Mouse (Mus musculus): Measurements from ENCODE around the gene Gm21454. TPM values are rescaled to one million over a fixed set of nuclear protein-coding genes. Genes with fewer than 3 reads are reported as not detected.
"Not testable (repeated sequence)": the region's sequence is repeated elsewhere in the genome, so short reads cannot be mapped to it uniquely, and the experiment has no call there.

The Gm21454 gene
- total RNA-seq (2014; rRNA removed) (not detected in 2 replicates), polyA plus RNA-seq (2015; fragmentation: Nextera tagmentation; extraction: Ambion mirVana) (not detected in 2 replicates)

DNA sequence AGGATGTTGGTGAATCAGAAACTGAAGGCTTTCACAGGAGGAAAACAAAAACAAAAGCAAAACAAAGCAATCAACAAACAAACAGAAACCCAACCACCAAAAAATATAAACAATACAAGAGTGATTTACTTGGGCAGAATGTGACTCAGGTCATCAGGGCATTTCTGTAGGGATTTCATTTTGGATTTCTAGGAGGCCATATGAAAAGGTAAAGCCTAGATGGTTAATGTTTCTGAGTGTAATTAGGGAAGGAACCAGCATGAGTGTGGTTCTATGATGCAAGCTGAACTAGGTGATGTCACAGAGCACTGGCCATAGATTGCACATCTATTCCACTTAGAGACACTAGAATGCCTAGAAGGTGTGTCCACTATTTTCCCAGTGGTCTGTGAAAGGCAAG, at the start of gene Gm21454, which contains the start of gene Gm21440:
TSS of gene Gm21454 (plus strand) at position 352 of the 400 bp plus-strand sequence.
TSS of gene Gm21440 (plus strand) at position 301 of the 400 bp plus-strand sequence.
- H3K36me3 ChIP-seq (ENCODE audit: insufficient read depth, low read length); ATAC-seq; H3K27me3 ChIP-seq (ENCODE audit: insufficient read depth, low read length); H3K9ac ChIP-seq (replicated peaks; ENCODE audit: low read length); H3K4me3 ChIP-seq (ENCODE audit: low read length); H3K27ac ChIP-seq; H3K4me1 ChIP-seq (ENCODE audit: insufficient read depth, low read length); H3K4me2 ChIP-seq (ENCODE audit: low read depth, low read length); DNase-seq (ENCODE audit: low spot score); H3K9me3 ChIP-seq (ENCODE audit: low read length): not testable (repeated sequence)

DNA sequence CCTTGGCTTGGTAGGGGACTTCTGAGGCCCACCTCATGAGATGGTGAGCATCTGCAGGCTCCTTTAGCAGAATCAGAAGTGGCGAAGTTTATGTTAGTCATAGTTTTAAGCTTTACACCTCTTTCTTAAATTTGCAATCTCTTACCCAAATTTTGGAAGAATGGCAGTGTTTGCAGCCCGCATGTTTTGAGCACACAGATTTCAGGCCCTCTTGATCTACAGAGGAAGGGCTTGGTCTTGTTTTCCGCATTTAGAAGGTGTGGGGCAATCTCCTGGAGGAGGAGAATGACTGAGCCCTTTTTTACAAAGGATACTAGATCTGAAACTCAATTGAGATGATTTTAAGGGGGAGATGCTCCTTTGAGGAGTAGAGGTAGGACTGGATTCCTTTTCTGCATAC, 28.4 kb upstream of the Gm21454 start, which contains the start of gene Gm21828:
TSS of gene Gm21828 (minus strand) at position 101 of the 400 bp plus-strand sequence.
- H3K27me3 ChIP-seq (ENCODE audit: insufficient read depth, low read length); H3K4me1 ChIP-seq (ENCODE audit: insufficient read depth, low read length); H3K27ac ChIP-seq; H3K9ac ChIP-seq (replicated peaks; ENCODE audit: low read length); H3K4me2 ChIP-seq (ENCODE audit: low read depth, low read length); H3K36me3 ChIP-seq (ENCODE audit: insufficient read depth, low read length); H3K4me3 ChIP-seq (ENCODE audit: low read length); H3K9me3 ChIP-seq (ENCODE audit: low read length); ATAC-seq; DNase-seq (ENCODE audit: low spot score): not testable (repeated sequence)
- no CpG with 5 or more reads among the region's 3 CpGs for WGBS

DNA sequence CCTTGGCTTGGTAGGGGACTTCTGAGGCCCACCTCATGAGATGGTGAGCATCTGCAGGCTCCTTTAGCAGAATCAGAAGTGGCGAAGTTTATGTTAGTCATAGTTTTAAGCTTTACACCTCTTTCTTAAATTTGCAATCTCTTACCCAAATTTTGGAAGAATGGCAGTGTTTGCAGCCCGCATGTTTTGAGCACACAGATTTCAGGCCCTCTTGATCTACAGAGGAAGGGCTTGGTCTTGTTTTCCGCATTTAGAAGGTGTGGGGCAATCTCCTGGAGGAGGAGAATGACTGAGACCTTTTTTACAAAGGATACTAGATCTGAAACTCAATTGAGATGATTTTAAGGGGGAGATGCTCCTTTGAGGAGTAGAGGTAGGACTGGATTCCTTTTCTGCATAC, 96.7 kb downstream of the Gm21454 start, which contains the start of gene Gm21725:
TSS of gene Gm21725 (minus strand) at position 101 of the 400 bp plus-strand sequence.
- WGBS, result no CpG with 5 or more reads among the region's 3 CpGs
- not testable (repeated sequence) for H3K36me3 ChIP-seq (ENCODE audit: insufficient read depth, low read length); H3K9ac ChIP-seq (replicated peaks; ENCODE audit: low read length); H3K9me3 ChIP-seq (ENCODE audit: low read length); H3K4me3 ChIP-seq (ENCODE audit: low read length); ATAC-seq; H3K27ac ChIP-seq; H3K4me2 ChIP-seq (ENCODE audit: low read depth, low read length); DNase-seq (ENCODE audit: low spot score); H3K4me1 ChIP-seq (ENCODE audit: insufficient read depth, low read length); H3K27me3 ChIP-seq (ENCODE audit: insufficient read depth, low read length)

Other genes with a start within 250 kb of the Gm21454 start
- gene Gm20807, start 209.6 kb upstream of the Gm21454 start, total RNA-seq (2014; rRNA removed), result not detected in 2 replicates
- not detected in 2 replicates for gene Gm20807, start 209.6 kb upstream of the Gm21454 start, polyA plus RNA-seq (2015; fragmentation: Nextera tagmentation; extraction: Ambion mirVana)
- not detected in 2 replicates for gene Gm21891, start 119.0 kb upstream of the Gm21454 start, total RNA-seq (2014; rRNA removed)
- not detected in 2 replicates for gene Gm21891, start 119.0 kb upstream of the Gm21454 start, polyA plus RNA-seq (2015; fragmentation: Nextera tagmentation; extraction: Ambion mirVana)
- gene Gm21425, start 90.5 kb upstream of the Gm21454 start, total RNA-seq (2014; rRNA removed), result not detected in 2 replicates
- gene Gm21425, start 90.5 kb upstream of the Gm21454 start, polyA plus RNA-seq (2015; fragmentation: Nextera tagmentation; extraction: Ambion mirVana), result not detected in 2 replicates
- gene Gm21828, start 28.5 kb upstream of the Gm21454 start, total RNA-seq (2014; rRNA removed), result not detected in 2 replicates
- not detected in 2 replicates for gene Gm21828, start 28.5 kb upstream of the Gm21454 start, polyA plus RNA-seq (2015; fragmentation: Nextera tagmentation; extraction: Ambion mirVana)
- not detected in 2 replicates for gene Gm21440, start 51 bp upstream of the Gm21454 start, total RNA-seq (2014; rRNA removed)
- not detected in 2 replicates for gene Gm21440, start 51 bp upstream of the Gm21454 start, polyA plus RNA-seq (2015; fragmentation: Nextera tagmentation; extraction: Ambion mirVana)
- not detected in 2 replicates for gene Gm21725, start 96.6 kb downstream of the Gm21454 start, total RNA-seq (2014; rRNA removed)
- not detected in 2 replicates for gene Gm21725, start 96.6 kb downstream of the Gm21454 start, polyA plus RNA-seq (2015; fragmentation: Nextera tagmentation; extraction: Ambion mirVana)
- not detected in 2 replicates for gene Gm21866, start 213.1 kb downstream of the Gm21454 start, total RNA-seq (2014; rRNA removed)
- gene Gm21866, start 213.1 kb downstream of the Gm21454 start, polyA plus RNA-seq (2015; fragmentation: Nextera tagmentation; extraction: Ambion mirVana), result not detected in 2 replicates
- gene Gm20773, start 241.6 kb downstream of the Gm21454 start, total RNA-seq (2014; rRNA removed), result not detected in 2 replicates
- not detected in 2 replicates for gene Gm20773, start 241.6 kb downstream of the Gm21454 start, polyA plus RNA-seq (2015; fragmentation: Nextera tagmentation; extraction: Ambion mirVana)